Mouse (Mus musculus) intestine, embryonic 14.5 days (tissue): Measurements from ENCODE around the gene Patj. TPM values are rescaled to one million over a fixed set of nuclear protein-coding genes. Genes with fewer than 3 reads are reported as not detected.
A peak's percentile ranks its signal among the peaks of the same experiment; 100 is the strongest.
"Not testable (repeated sequence)": the region's sequence is repeated elsewhere in the genome, so short reads cannot be mapped to it uniquely, and the experiment has no call there.

ENCODE experiments used
- ATAC-seq: fragments of 200-750 bp; cut with Nextera tagmentation; replicated peaks from 2 replicates; pipeline ENCODE4 v1.8.0; 2017; ENCODE audit warnings: low read depth, moderate number of reproducible peaks, moderate TSS enrichment, moderate library complexity; ENCODE audit not compliant: low FRiP score, low TSS enrichment
- DNase-seq: peaks from one replicate; pipeline ENCODE4 v3.0.0-alpha.2; 2018; ENCODE audit warnings: low spot score
- H3K27ac ChIP-seq: fragments of 300-500 bp; sonication (generic); 2 replicates; pipeline ENCODE4 v1.5.1; 2014; ENCODE audit warnings: low read depth, mild to moderate bottlenecking, control low read depth
- H3K27me3 ChIP-seq: fragments of 300-500 bp; sonication (generic); replicated peaks from 2 replicates; pipeline ENCODE4 v1.6.1; 2014; ENCODE audit warnings: low read length, control low read depth; ENCODE audit not compliant: control insufficient read depth, insufficient read depth
- H3K36me3 ChIP-seq: fragments of 300-500 bp; sonication (generic); 2 replicates; pipeline ENCODE4 v1.6.1; 2014; ENCODE audit warnings: low read length, control low read depth; ENCODE audit not compliant: control insufficient read depth, insufficient read depth
- H3K4me1 ChIP-seq: fragments of 300-500 bp; sonication (generic); replicated peaks from 2 replicates; pipeline ENCODE4 v1.6.1; 2014; ENCODE audit warnings: low read length, control low read depth, mixed read lengths; ENCODE audit not compliant: control insufficient read depth, insufficient read depth
- H3K4me2 ChIP-seq: fragments of 300-500 bp; sonication (generic); 2 replicates; pipeline ENCODE4 v1.6.1; 2014; ENCODE audit warnings: low read length
- H3K4me3 ChIP-seq: fragments of 300-500 bp; sonication (generic); 2 replicates; pipeline ENCODE4 v1.5.1; 2014; ENCODE audit warnings: low read depth, low read length, control low read depth, mixed read lengths
- H3K9ac ChIP-seq: fragments of 300-500 bp; sonication (generic); 2 replicates; pipeline ENCODE4 v1.6.1; 2014; ENCODE audit warnings: mild to moderate bottlenecking, low read length
- H3K9me3 ChIP-seq: fragments of 300-500 bp; sonication (generic); 2 replicates; pipeline ENCODE4 v1.6.1; 2016; ENCODE audit warnings: low read length, control low read depth; ENCODE audit not compliant: control insufficient read depth
- WGBS: fragments of 180-500 bp; shearing (Covaris S2); extraction: QIAGEN DNeasy Blood & Tissue Kit; methylation state at CpG from one replicate; pipeline ENCODE4 v1.1.7; 2014; 5-methylcytosine and 5-hydroxymethylcytosine counted together
- polyA plus RNA-seq: library from polyadenylated mRNA; unstranded; fragments of >200 nt; fragmentation: Nextera tagmentation; extraction: Ambion mirVana; gene quantifications from 2 replicates; pipeline ENCODE4 v1.2.1, GENCODE M21; 2014

Gene Patj
- polyA plus RNA-seq, 1 experiment from 2014 or later = 19.7 TPM

- Histone ChIP-seq H3K36me3 (no peaks in the 10 kb centered on the region), H3K4me2 (no peak overlapping the region), H3K9ac (no peak overlapping the region), H3K4me3 (no peak overlapping the region), H3K27me3 (no peaks in the 10 kb centered on the region), H3K9me3 (no peaks in the 10 kb centered on the region), H3K4me1 (peaks cover 7% of the 10 kb centered on the region; the same call in 1 of the 2 replicates), H3K27ac (no peak overlapping the region)
- ATAC-seq (no peak), DNase-seq (no peak)
- 79% methylated on average over 9 of the region's 9 CpGs for WGBS
Measured at GRCm38 (mm10) chr4:98620986-98621784, 225.6 kb downstream of the Patj start.

- H3K9ac ChIP-seq = no peak overlapping the region
- H3K4me3 ChIP-seq = no peak overlapping the region
- H3K27ac ChIP-seq = peak overlapping the region; percentile 80
- H3K9me3 ChIP-seq = no peaks in the 10 kb centered on the region
- H3K4me2 ChIP-seq = no peak overlapping the region
- WGBS = 40% methylated on average over 1 of the region's 1 CpGs
- ATAC-seq = no peak
- DNase-seq = no peak
- H3K27me3 ChIP-seq = no peaks in the 10 kb centered on the region
- peaks cover 7% of the 10 kb centered on the region; the same call in 1 of the 2 replicates for H3K4me1 ChIP-seq
- no peaks in the 10 kb centered on the region for H3K36me3 ChIP-seq
Measured at GRCm38 (mm10) chr4:98622180-98622579, 226.6 kb downstream of the Patj start.

GRCm38 (mm10) chr4:98622996-98623673 is 227.6 kb downstream of the Patj start:
- H3K9ac ChIP-seq = no peak overlapping the region
- ATAC-seq = 0 out of 2 replicates have a peak, but pooled peaks have one; percentile 43
- no peak overlapping the region for H3K4me2 ChIP-seq
- 21% methylated on average over 3 of the region's 3 CpGs for WGBS
- H3K36me3 ChIP-seq = no peaks in the 10 kb centered on the region
- H3K9me3 ChIP-seq = no peaks in the 10 kb centered on the region
- no peaks in the 10 kb centered on the region for H3K27me3 ChIP-seq
- DNase-seq = no peak
- H3K27ac ChIP-seq = peak overlapping the region; percentile 80
- no peak overlapping the region for H3K4me3 ChIP-seq
- peaks cover 7% of the 10 kb centered on the region; the same call in 1 of the 2 replicates for H3K4me1 ChIP-seq

- no peaks in the 10 kb centered on the region for H3K9me3 ChIP-seq
- H3K4me1 ChIP-seq = no peaks in the 10 kb centered on the region
- ATAC-seq (no peak), DNase-seq (no peak)
- H3K4me3 ChIP-seq = no peak overlapping the region
- H3K27me3 ChIP-seq = no peaks in the 10 kb centered on the region
- no peaks in the 10 kb centered on the region for H3K36me3 ChIP-seq
- H3K27ac ChIP-seq = no peak overlapping the region
- WGBS = 87% methylated on average over 6 of the region's 6 CpGs
- H3K4me2 ChIP-seq = no peak overlapping the region
- no peak overlapping the region for H3K9ac ChIP-seq
Measured at GRCm38 (mm10) chr4:98628286-98628685, 232.7 kb downstream of the Patj start.

GRCm38 (mm10) chr4:98629217-98629616 is 233.6 kb downstream of the Patj start:
- H3K36me3 ChIP-seq, H3K9ac ChIP-seq, H3K27ac ChIP-seq, H3K4me1 ChIP-seq, H3K9me3 ChIP-seq, DNase-seq, H3K27me3 ChIP-seq, H3K4me3 ChIP-seq, ATAC-seq, H3K4me2 ChIP-seq: not testable (repeated sequence)

GRCm38 (mm10) chr4:98635140-98635837 is 239.7 kb downstream of the Patj start:
- Histone ChIP-seq H3K9me3 (no peaks in the 10 kb centered on the region), H3K36me3 (no peaks in the 10 kb centered on the region), H3K9ac (no peak overlapping the region), H3K4me1 (no peaks in the 10 kb centered on the region), H3K27me3 (no peaks in the 10 kb centered on the region), H3K27ac (no peak overlapping the region), H3K4me3 (no peak overlapping the region), H3K4me2 (no peak overlapping the region)
- DNase-seq (no peak), ATAC-seq (no peak)
- 74% methylated on average over 18 of the region's 18 CpGs for WGBS

GRCm38 (mm10) chr4:98638731-98639130 is 243.1 kb downstream of the Patj start:
- Histone ChIP-seq H3K4me1 (no peaks in the 10 kb centered on the region), H3K27ac (no peak overlapping the region), H3K27me3 (no peaks in the 10 kb centered on the region), H3K9ac (no peak overlapping the region), H3K9me3 (no peaks in the 10 kb centered on the region), H3K36me3 (no peaks in the 10 kb centered on the region), H3K4me3 (no peak overlapping the region), H3K4me2 (no peak overlapping the region)
- ATAC-seq (no peak), DNase-seq (no peak)
- WGBS = 93% methylated on average over 8 of the region's 8 CpGs

GRCm38 (mm10) chr4:98653650-98654049 is 258.1 kb downstream of the Patj start:
- 29% methylated on average over 7 of the region's 7 CpGs for WGBS
- no peak overlapping the region for H3K27ac ChIP-seq
- DNase-seq (no peak), ATAC-seq (no peak)
- H3K4me1 ChIP-seq = peaks cover 5% of the 10 kb centered on the region; the same call in 1 of the 2 replicates
- no peak overlapping the region for H3K9ac ChIP-seq
- no peaks in the 10 kb centered on the region for H3K27me3 ChIP-seq
- no peak overlapping the region for H3K4me3 ChIP-seq
- no peaks in the 10 kb centered on the region for H3K9me3 ChIP-seq
- H3K4me2 ChIP-seq = no peak overlapping the region
- H3K36me3 ChIP-seq = peaks cover 3% of the 10 kb centered on the region
